Mouse (Mus musculus): ENCODE data around the gene Abhd14b.

DNA sequence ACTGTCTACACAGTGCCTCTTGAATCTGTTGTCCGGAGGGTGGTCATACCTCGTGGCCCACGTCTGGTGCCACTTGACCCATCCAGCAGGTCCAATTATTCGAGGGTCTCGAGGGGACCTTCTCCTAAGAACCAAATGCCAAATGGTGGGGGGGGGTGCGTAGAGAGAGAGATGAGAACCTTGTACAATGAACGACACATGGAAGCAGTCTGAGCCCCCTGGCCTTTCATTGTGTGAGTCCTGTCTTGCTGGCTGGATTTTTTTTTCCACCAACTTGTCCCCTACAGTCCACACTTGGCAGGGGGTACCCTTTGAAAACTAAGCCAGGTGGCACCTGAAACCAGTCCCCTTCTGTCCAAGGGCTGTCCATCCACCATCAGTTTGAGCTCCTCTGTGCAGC is 20.5 kb downstream of the Abhd14b start:
- no peak for TF ChIP-seq CTCF (IDR thresholded peaks at IDR 0.05; ENCODE audit: insufficient read depth, low read length)
- no peak for TF ChIP-seq POLR2A (IDR thresholded peaks at IDR 0.05; ENCODE audit: borderline replicate concordance, extremely low read depth, low read depth, low read length)

All from lung, adult 2 months (tissue).